Mouse (Mus musculus) forebrain, embryonic 11.5 days (tissue): ENCODE measurements around the gene 4930518I15Rik. TPM values are rescaled to one million over a fixed set of nuclear protein-coding genes. Genes with fewer than 3 reads are reported as not detected.
"Not testable (repeated sequence)": the region's sequence is repeated elsewhere in the genome, so short reads cannot be mapped to it uniquely, and the experiment has no call there.

Experiments
- ATAC-seq: fragments of 200-750 bp; cut with Nextera tagmentation; replicated peaks from 2 replicates; pipeline ENCODE4 v1.8.0; 2017; ENCODE audit warnings: moderate TSS enrichment; ENCODE audit not compliant: low FRiP score
- DNase-seq: peaks from one replicate; pipeline ENCODE4 v3.0.0-alpha.2; 2017; ENCODE audit warnings: low spot score
- H3K27ac ChIP-seq: fragments of 300-500 bp; sonication (generic); 2 replicates; pipeline ENCODE4 v1.5.1; 2014; ENCODE audit warnings: low read depth, low read length
- H3K27me3 ChIP-seq: fragments of 300-500 bp; sonication (generic); 2 replicates; pipeline ENCODE4 v1.6.1; 2014; ENCODE audit warnings: mild to moderate bottlenecking, low read length, mixed read lengths; ENCODE audit not compliant: control insufficient read depth, insufficient read depth
- H3K36me3 ChIP-seq: fragments of 300-500 bp; sonication (generic); 2 replicates; pipeline ENCODE4 v1.6.1; 2014; ENCODE audit warnings: mild to moderate bottlenecking, low read length, moderate library complexity, mixed read lengths; ENCODE audit not compliant: control insufficient read depth, insufficient read depth
- H3K4me1 ChIP-seq: fragments of 300-500 bp; sonication (generic); replicated peaks from 2 replicates; pipeline ENCODE4 v1.6.1; 2014; ENCODE audit warnings: low read length, mixed read lengths; ENCODE audit not compliant: control insufficient read depth, insufficient read depth
- H3K4me2 ChIP-seq: fragments of 300-500 bp; sonication (generic); 2 replicates; pipeline ENCODE4 v1.6.1; 2014; ENCODE audit warnings: low read depth, mild to moderate bottlenecking, low read length, moderate library complexity, mixed read lengths; ENCODE audit not compliant: severe bottlenecking
- H3K4me3 ChIP-seq: fragments of 300-500 bp; sonication (generic); 2 replicates; pipeline ENCODE4 v1.5.1; 2014; ENCODE audit warnings: low read depth, low read length
- H3K9ac ChIP-seq: fragments of 300-500 bp; sonication (generic); 2 replicates; pipeline ENCODE4 v1.6.1; 2014; ENCODE audit warnings: low read length
- H3K9me3 ChIP-seq: fragments of 300-500 bp; sonication (generic); 2 replicates; pipeline ENCODE4 v1.6.1; 2016; ENCODE audit warnings: low read length, mixed read lengths; ENCODE audit not compliant: control insufficient read depth
- WGBS: fragments of 180-500 bp; shearing (Covaris S2); extraction: QIAGEN DNeasy Blood & Tissue Kit; methylation state at CpG from one replicate; pipeline ENCODE4 v1.1.7; 2014; 5-methylcytosine and 5-hydroxymethylcytosine counted together
- polyA plus RNA-seq: library from polyadenylated mRNA; unstranded; fragments of >200 nt; fragmentation: Nextera tagmentation; extraction: Ambion mirVana; gene quantifications from 2 replicates; pipeline ENCODE4 v1.2.1, GENCODE M21; 2014

The 4930518I15Rik gene
- polyA plus RNA-seq, 1 experiment from 2014 or later, result 10.0 TPM

- H3K4me2 ChIP-seq, result no peak overlapping the region
- DNase-seq (no peak), ATAC-seq (no peak)
- no peak overlapping the region for H3K4me3 ChIP-seq
- H3K36me3 ChIP-seq, result 0 out of 2 replicates have a peak, but pooled peaks cover 3% of the 10 kb centered on the region
- H3K27me3 ChIP-seq, result no peaks in the 10 kb centered on the region
- WGBS, result 91% methylated on average over 3 of the region's 3 CpGs
- no peak overlapping the region for H3K9ac ChIP-seq
- H3K27ac ChIP-seq, result no peak overlapping the region
- no peaks in the 10 kb centered on the region for H3K9me3 ChIP-seq
- no peaks in the 10 kb centered on the region for H3K4me1 ChIP-seq
Observed at GRCm38 (mm10) chr2:156857385-156857791, 358 bp downstream of the 4930518I15Rik start.

GRCm38 (mm10) chr2:156856311-156856710, 1.4 kb downstream of the 4930518I15Rik start:
- no peak overlapping the region for H3K27ac ChIP-seq
- H3K27me3 ChIP-seq, result no peaks in the 10 kb centered on the region
- DNase-seq, result no peak
- WGBS, result 97% methylated on average over 1 of the region's 1 CpGs
- H3K9me3 ChIP-seq, result no peaks in the 10 kb centered on the region
- no peak overlapping the region for H3K4me3 ChIP-seq
- H3K36me3 ChIP-seq, result peaks cover 3% of the 10 kb centered on the region; the same call in 1 of the 2 replicates
- H3K4me1 ChIP-seq, result no peaks in the 10 kb centered on the region
- no peak for ATAC-seq
- H3K9ac ChIP-seq, result no peak overlapping the region
- H3K4me2 ChIP-seq, result no peak overlapping the region

GRCm38 (mm10) chr2:156853999-156854771, 3.6 kb downstream of the 4930518I15Rik start:
- not testable (repeated sequence) for H3K9me3 ChIP-seq, H3K27ac ChIP-seq, H3K27me3 ChIP-seq, ATAC-seq, H3K4me2 ChIP-seq, H3K4me3 ChIP-seq, DNase-seq, H3K4me1 ChIP-seq, H3K9ac ChIP-seq, H3K36me3 ChIP-seq
- WGBS, result 58% methylated on average over 13 of the region's 13 CpGs

GRCm38 (mm10) chr2:156853584-156853983, 4.2 kb downstream of the 4930518I15Rik start:
- not testable (repeated sequence) for H3K27ac ChIP-seq, H3K9ac ChIP-seq, H3K36me3 ChIP-seq, H3K9me3 ChIP-seq, H3K4me3 ChIP-seq, DNase-seq, H3K27me3 ChIP-seq, H3K4me2 ChIP-seq, ATAC-seq, H3K4me1 ChIP-seq
- WGBS, result 91% methylated on average over 8 of the region's 13 CpGs

GRCm38 (mm10) chr2:156850505-156850904, 7.2 kb downstream of the 4930518I15Rik start:
- H3K4me1 ChIP-seq, result peaks cover 3% of the 10 kb centered on the region; the same call in 1 of the 2 replicates
- no peak for ATAC-seq
- no peaks in the 10 kb centered on the region for H3K9me3 ChIP-seq
- no peak overlapping the region for H3K27ac ChIP-seq
- H3K36me3 ChIP-seq, result peaks cover 6% of the 10 kb centered on the region; the same call in 1 of the 2 replicates
- DNase-seq, result no peak
- H3K4me2 ChIP-seq, result no peak overlapping the region
- 90% methylated on average over 5 of the region's 5 CpGs for WGBS
- H3K27me3 ChIP-seq, result no peaks in the 10 kb centered on the region
- H3K9ac ChIP-seq, result no peak overlapping the region
- no peak overlapping the region for H3K4me3 ChIP-seq

GRCm38 (mm10) chr2:156848526-156849182, 9.1 kb downstream of the 4930518I15Rik start:
- no peak for DNase-seq

GRCm38 (mm10) chr2:156847653-156848052, 10.1 kb downstream of the 4930518I15Rik start:
- WGBS, result 66% methylated on average over 6 of the region's 6 CpGs
- Histone ChIP-seq H3K9ac (no peak overlapping the region), H3K9me3 (no peaks in the 10 kb centered on the region), H3K27ac (no peak overlapping the region), H3K4me1 (peaks cover 10% of the 10 kb centered on the region; the same call in 1 of the 2 replicates), H3K4me3 (no peak overlapping the region), H3K36me3 (peaks cover 6% of the 10 kb centered on the region; the same call in 1 of the 2 replicates), H3K27me3 (no peaks in the 10 kb centered on the region), H3K4me2 (no peak overlapping the region)
- DNase-seq, result no peak
- ATAC-seq, result no peak

More at GRCm38 (mm10) chr2:156848526-156849182, 9.1 kb downstream of the 4930518I15Rik start:
- Histone ChIP-seq H3K9me3 (no peaks in the 10 kb centered on the region), H3K27me3 (no peaks in the 10 kb centered on the region), H3K4me1 (peaks cover 7% of the 10 kb centered on the region; the same call in 1 of the 2 replicates), H3K4me3 (no peak overlapping the region), H3K27ac (no peak overlapping the region), H3K36me3 (peaks cover 6% of the 10 kb centered on the region; the same call in 1 of the 2 replicates), H3K9ac (no peak overlapping the region), H3K4me2 (no peak overlapping the region)
- ATAC-seq, result no peak
- 89% methylated on average over 6 of the region's 6 CpGs for WGBS

- WGBS, result 61% methylated on average over 10 of the region's 10 CpGs
- peak overlapping the region; percentile 46; the same call in 1 of the 2 replicates for H3K27ac ChIP-seq
- H3K4me2 ChIP-seq, result no peak overlapping the region
- H3K9me3 ChIP-seq, result no peaks in the 10 kb centered on the region
- H3K36me3 ChIP-seq, result peaks cover 6% of the 10 kb centered on the region; the same call in 1 of the 2 replicates
- no peaks in the 10 kb centered on the region for H3K27me3 ChIP-seq
- no peak for DNase-seq
- H3K4me1 ChIP-seq, result peaks cover 14% of the 10 kb centered on the region; the same call in 1 of the 2 replicates
- no peak overlapping the region for H3K4me3 ChIP-seq
- no peak for ATAC-seq
- no peak overlapping the region for H3K9ac ChIP-seq
Observed at GRCm38 (mm10) chr2:156844715-156845114, 13.0 kb downstream of the 4930518I15Rik start.
